In genomic region chr7:128553105-128553705, GRCm38 (mm10) we compare ENCODE assay signal across 16 mouse cellular contexts. TPM values are rescaled to one million over a fixed set of nuclear protein-coding genes. Genes with fewer than 3 reads are reported as not detected.
DNase-seq lines count a peak whose midpoint lies in the region; ATAC-seq lines count a peak whose summit lies in the region.
"Had no signal": no experiment of that assay in that cellular context is flagged by ENCODE, and none has a peak within 500 bp of the region (broad histone marks: within the 10 kb centered on the region; RNA-seq: fewer than 3 reads in every experiment).

No protein-coding gene starts in this region.

- peaks cover 4% of the 10 kb centered on the region; the same call in 1 of the 2 replicates for H3K36me3 ChIP-seq in kidney, embryonic 16.5 days (ENCODE audit: insufficient read depth, low read length)
- H3K36me3 ChIP-seq in hindbrain, embryonic 10.5 days = peaks cover 1% of the 10 kb centered on the region; the same call in 1 of the 2 replicates
- no peaks in the 10 kb centered on the region for H3K36me3 ChIP-seq in forebrain, embryonic 15.5 days

- peak; percentile 59; the same call in 1 of the 2 replicates for ATAC-seq in kidney, embryonic 16.5 days (ENCODE audit: low FRiP score, low TSS enrichment)
- peak; percentile 70 for ATAC-seq in common myeloid progenitor, adult 5-6 weeks (replicated peaks; ENCODE audit: low read depth, poor library complexity, severe bottlenecking)
- ATAC-seq in megakaryocyte progenitor cell, adult 5-6 weeks (replicated peaks; ENCODE audit: poor library complexity) = peak; percentile 66
- no peak for ATAC-seq in forebrain, embryonic 15.5 days (replicated peaks)
- ATAC-seq: forebrain, embryonic 14.5 days; intestine, embryonic 16.5 days; midbrain, embryonic 16.5 days had no signal

- H3K27me3 ChIP-seq in kidney, embryonic 16.5 days (ENCODE audit: insufficient read depth, low read length) = no peaks in the 10 kb centered on the region
- H3K27me3 ChIP-seq in hindbrain, embryonic 10.5 days (ENCODE audit: insufficient read depth, poor library complexity, severe bottlenecking) = no peaks in the 10 kb centered on the region
- no peaks in the 10 kb centered on the region for H3K27me3 ChIP-seq in forebrain, embryonic 15.5 days
- H3K27me3 ChIP-seq: liver, embryonic 15.5 days had no signal

- no peak overlapping the region for H3K27ac ChIP-seq in kidney, embryonic 16.5 days (ENCODE audit: low read length)
- no peak overlapping the region for H3K27ac ChIP-seq in hindbrain, embryonic 10.5 days
- no peak overlapping the region for H3K27ac ChIP-seq in forebrain, embryonic 15.5 days (replicated peaks)
- H3K27ac ChIP-seq: liver, embryonic 15.5 days had no signal

- peaks cover 7% of the 10 kb centered on the region; the same call in 1 of the 2 replicates for H3K4me1 ChIP-seq in kidney, embryonic 16.5 days (ENCODE audit: insufficient read depth, low read length)
- peaks cover 19% of the 10 kb centered on the region for H3K4me1 ChIP-seq in hindbrain, embryonic 10.5 days (replicated peaks)
- peaks cover 25% of the 10 kb centered on the region for H3K4me1 ChIP-seq in forebrain, embryonic 15.5 days
- H3K4me1 ChIP-seq: liver, embryonic 15.5 days had no signal

- H3K4me3 ChIP-seq in kidney, embryonic 16.5 days (ENCODE audit: low read length) = no peak overlapping the region
- H3K4me3 ChIP-seq in hindbrain, embryonic 10.5 days = no peak overlapping the region
- H3K4me3 ChIP-seq in forebrain, embryonic 15.5 days = no peak overlapping the region
- H3K4me3 ChIP-seq: liver, embryonic 15.5 days had no signal

- H3K4me2 ChIP-seq in kidney, embryonic 16.5 days (replicated peaks; ENCODE audit: low read depth, low read length) = no peak overlapping the region
- no peak overlapping the region for H3K4me2 ChIP-seq in forebrain, embryonic 15.5 days (replicated peaks)
- H3K4me2 ChIP-seq: liver, embryonic 15.5 days had no signal

- DNase-seq in kidney, adult 8-10 months = no peak
- peak; percentile 85 for DNase-seq in 3T3-L1 (ENCODE audit: low read depth, low spot score)
- DNase-seq in hindbrain, embryonic 10.5 days (ENCODE audit: low spot score) = no peak
- DNase-seq in left cerebral cortex, adult 18-20 months (ENCODE audit: low spot score in 2 of 2) = no peak
- DNase-seq: cerebellum, adult 18-20 months; embryo, embryonic 11 days; heart, postnatal 4 days; right cerebral cortex, postnatal 25 days had no signal

- 25% methylated on average over 2 of the region's 3 CpGs for WGBS in kidney, embryonic 16.5 days
- 34% methylated on average over 3 of the region's 3 CpGs for WGBS in hindbrain, embryonic 10.5 days
- WGBS in forebrain, embryonic 15.5 days = 43% methylated on average over 3 of the region's 3 CpGs

- no peak overlapping the region for H3K9ac ChIP-seq in kidney, embryonic 16.5 days (replicated peaks; ENCODE audit: low read length)
- no peak overlapping the region for H3K9ac ChIP-seq in forebrain, embryonic 15.5 days (replicated peaks)
- H3K9ac ChIP-seq: liver, embryonic 15.5 days had no signal

- no peaks in the 10 kb centered on the region for H3K9me3 ChIP-seq in kidney, embryonic 16.5 days (ENCODE audit: low read length)
- H3K9me3 ChIP-seq in hindbrain, embryonic 10.5 days = no peaks in the 10 kb centered on the region; the same call in 1 of the 2 replicates
- no peaks in the 10 kb centered on the region for H3K9me3 ChIP-seq in forebrain, embryonic 15.5 days
- H3K9me3 ChIP-seq: liver, embryonic 15.5 days had no signal

RNA-seq across cellular contexts. Expression of gene Bag3, which starts 29.8 kb away (rescaled TPM):
- polyA plus RNA-seq in kidney, embryonic 16.5 days (2015; fragmentation: Nextera tagmentation; extraction: Ambion mirVana) = 11.7 and 15.8 TPM in 2 replicates
- total RNA-seq in common myeloid progenitor, adult 5-6 weeks (2017) = 4.6 and 4.9 TPM in 2 replicates
- 6.8 and 8.5 TPM in 2 replicates for total RNA-seq in megakaryocyte progenitor cell, adult 5-6 weeks (2015)
- total RNA-seq in megakaryocyte progenitor cell, adult 5-6 weeks (2017) = 6.2 and 6.4 TPM in 2 replicates
- polyA plus RNA-seq in hindbrain, embryonic 10.5 days (2016; fragmentation: Nextera tagmentation; extraction: Ambion mirVana) = 7.2 and 7.8 TPM in 2 replicates
- 1.4 and 2.2 TPM in 2 replicates for polyA plus RNA-seq in forebrain, embryonic 15.5 days (2015; fragmentation: Nextera tagmentation; extraction: Ambion mirVana)
- 10 to 100 TPM in 1 of 2 experiments, 1 to 10 TPM in 1; 9.4 to 10.2 TPM for total RNA-seq in left cerebral cortex, adult 18-20 months (2021)

RNA-seq across cellular contexts. Expression of gene Inpp5f, which starts 57.9 kb away (rescaled TPM):
- polyA plus RNA-seq in kidney, embryonic 16.5 days (2015; fragmentation: Nextera tagmentation; extraction: Ambion mirVana) = 24.5 and 25.9 TPM in 2 replicates
- 10.2 and 11.9 TPM in 2 replicates for total RNA-seq in common myeloid progenitor, adult 5-6 weeks (2017)
- 8.4 and 8.8 TPM in 2 replicates for total RNA-seq in megakaryocyte progenitor cell, adult 5-6 weeks (2015)
- 9.8 and 11.2 TPM in 2 replicates for total RNA-seq in megakaryocyte progenitor cell, adult 5-6 weeks (2017)
- polyA plus RNA-seq in hindbrain, embryonic 10.5 days (2016; fragmentation: Nextera tagmentation; extraction: Ambion mirVana) = 41.5 and 63.6 TPM in 2 replicates
- 295 and 316 TPM in 2 replicates for polyA plus RNA-seq in forebrain, embryonic 15.5 days (2015; fragmentation: Nextera tagmentation; extraction: Ambion mirVana)
- total RNA-seq in left cerebral cortex, adult 18-20 months (2021) = 100 to 1,000 TPM in 1 of 2 experiments, 10 to 100 TPM in 1; 96.5 to 103 TPM
